Mouse (Mus musculus) liver, embryonic 13.5 days (tissue): ENCODE results near the gene Mif. TPM values are rescaled to one million over a fixed set of nuclear protein-coding genes. Genes with fewer than 3 reads are reported as not detected.

Source experiments
- ATAC-seq: fragments of 200-750 bp; cut with Nextera tagmentation; 2 replicates; pipeline ENCODE4 v1.8.0; 2017; ENCODE audit warnings: low read depth, mild to moderate bottlenecking, moderate number of reproducible peaks, moderate library complexity
- DNase-seq: peaks from one replicate; pipeline ENCODE4 v3.0.0; 2022
- H3K27ac ChIP-seq: fragments of 300-500 bp; sonication (generic); 2 replicates; pipeline ENCODE4 v1.5.1; 2015; ENCODE audit warnings: moderate library complexity, mild to moderate bottlenecking, inconsistent platforms
- H3K27me3 ChIP-seq: fragments of 300-500 bp; sonication (generic); 2 replicates; pipeline ENCODE4 v1.6.1; 2015; ENCODE audit warnings: mild to moderate bottlenecking, inconsistent platforms
- H3K36me3 ChIP-seq: fragments of 300-500 bp; sonication (generic); 2 replicates; pipeline ENCODE4 v1.6.1; 2015; ENCODE audit warnings: mild to moderate bottlenecking, inconsistent platforms
- H3K4me1 ChIP-seq: fragments of 300-500 bp; sonication (generic); replicated peaks from 2 replicates; pipeline ENCODE4 v1.6.1; 2015; ENCODE audit warnings: inconsistent platforms
- H3K4me2 ChIP-seq: fragments of 300-500 bp; sonication (generic); 2 replicates; pipeline ENCODE4 v1.6.1; 2015; ENCODE audit warnings: inconsistent platforms, mild to moderate bottlenecking, moderate library complexity
- H3K4me3 ChIP-seq: fragments of 300-500 bp; sonication (generic); replicated peaks from 2 replicates; pipeline ENCODE4 v1.5.1; 2015; ENCODE audit warnings: mild to moderate bottlenecking, inconsistent platforms
- H3K9ac ChIP-seq: fragments of 300-500 bp; sonication (generic); 2 replicates; pipeline ENCODE4 v1.6.1; 2015; ENCODE audit warnings: mild to moderate bottlenecking, inconsistent platforms
- H3K9me3 ChIP-seq: fragments of 300-500 bp; sonication (generic); replicated peaks from 2 replicates; pipeline ENCODE4 v1.6.1; 2016; ENCODE audit warnings: inconsistent platforms
- WGBS: fragments of 180-500 bp; shearing (Covaris S2); methylation state at CpG from one replicate; pipeline ENCODE4 v1.1.7; 2015; ENCODE audit not compliant: insufficient replicate concordance; 5-methylcytosine and 5-hydroxymethylcytosine counted together
- polyA plus RNA-seq: library from polyadenylated mRNA; unstranded; fragments of >200 nt; fragmentation: Nextera tagmentation; extraction: Ambion mirVana; gene quantifications from 2 replicates; pipeline ENCODE4 v1.2.1, GENCODE M21; 2015

Mif gene
- polyA plus RNA-seq, 1 experiment from 2014 or later: 1,047 TPM

DNA sequence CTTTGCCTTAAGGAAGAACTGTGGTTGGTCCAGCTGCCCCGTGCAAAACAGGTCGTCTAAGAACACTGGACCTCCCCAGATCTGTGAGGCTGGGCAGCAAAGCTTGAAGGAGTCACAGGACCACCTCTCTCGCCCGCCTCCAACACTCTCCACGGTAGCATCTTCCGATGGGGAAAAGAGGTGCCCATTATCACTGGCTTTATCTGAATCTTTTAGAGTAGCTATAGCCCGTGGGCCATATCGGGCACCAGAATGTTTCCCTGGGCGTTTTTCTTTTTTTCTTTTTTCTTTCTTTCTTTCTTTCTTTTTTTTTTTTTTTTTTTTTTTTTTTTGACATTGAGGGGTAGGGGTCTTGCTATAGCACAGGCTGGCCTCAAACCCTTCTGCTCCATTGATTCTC lies 25.3 kb downstream of the Mif start:
- WGBS: 4% methylated on average over 9 of the region's 9 CpGs
- DNase-seq: no peak
- H3K27ac ChIP-seq: peak overlapping the region; percentile 86
- no peaks in the 10 kb centered on the region for H3K9me3 ChIP-seq
- no peak for ATAC-seq
- peak overlapping the region; percentile 67 for H3K4me3 ChIP-seq
- H3K4me2 ChIP-seq: peak overlapping the region; percentile 80
- peak overlapping the region; percentile 79 for H3K9ac ChIP-seq
- H3K27me3 ChIP-seq: peaks cover 21% of the 10 kb centered on the region
- no peaks in the 10 kb centered on the region for H3K36me3 ChIP-seq
- peaks cover 60% of the 10 kb centered on the region for H3K4me1 ChIP-seq

DNA sequence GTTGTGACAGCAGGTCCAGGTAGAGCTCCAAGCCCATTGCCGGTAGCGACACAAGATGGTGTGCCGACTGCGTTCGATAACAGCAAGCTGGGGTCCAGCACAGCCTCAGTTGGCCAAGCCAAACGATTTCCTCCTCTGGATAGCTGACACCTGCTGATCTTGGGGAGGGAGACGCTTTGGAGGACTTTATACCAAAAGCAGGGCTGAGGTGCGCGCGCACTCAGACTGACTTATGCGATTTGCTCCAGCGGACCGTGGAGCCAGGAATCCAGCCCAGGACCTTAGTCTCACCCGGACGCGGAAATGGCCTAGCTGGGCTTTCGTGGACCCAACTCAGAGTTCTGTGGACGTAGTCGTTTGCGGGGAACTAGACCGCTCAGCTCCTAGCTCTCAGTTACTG lies 25.8 kb downstream of the Mif start:
- WGBS: 1% methylated on average over 21 of the region's 21 CpGs
- peaks cover 60% of the 10 kb centered on the region for H3K4me1 ChIP-seq
- peaks cover 21% of the 10 kb centered on the region for H3K27me3 ChIP-seq
- peak overlapping the region; percentile 86 for H3K27ac ChIP-seq
- H3K9ac ChIP-seq: peak overlapping the region; percentile 79
- H3K4me2 ChIP-seq: peak overlapping the region; percentile 80
- no peaks in the 10 kb centered on the region for H3K36me3 ChIP-seq
- ATAC-seq (peak; percentile 11; the same call in 1 of the 2 replicates), DNase-seq (peak; percentile 63)
- peak overlapping the region; percentile 67 for H3K4me3 ChIP-seq
- H3K9me3 ChIP-seq: no peaks in the 10 kb centered on the region

GRCm38 (mm10) chr10:75833456-75834080 lies 26.5 kb downstream of the Mif start:
- Histone ChIP-seq H3K4me2 (peak overlapping the region; percentile 80), H3K9me3 (no peaks in the 10 kb centered on the region), H3K27me3 (peaks cover 21% of the 10 kb centered on the region), H3K36me3 (no peaks in the 10 kb centered on the region), H3K4me3 (peak overlapping the region; percentile 67), H3K4me1 (peaks cover 58% of the 10 kb centered on the region), H3K27ac (peak overlapping the region; percentile 86), H3K9ac (peak overlapping the region; percentile 79)
- DNase-seq: no peak
- ATAC-seq: no peak
- WGBS: 12% methylated on average over 21 of the region's 21 CpGs

- Histone ChIP-seq H3K36me3 (no peaks in the 10 kb centered on the region), H3K9me3 (no peaks in the 10 kb centered on the region), H3K9ac (no peak overlapping the region), H3K4me1 (peaks cover 46% of the 10 kb centered on the region), H3K4me3 (no peak overlapping the region), H3K27me3 (peaks cover 21% of the 10 kb centered on the region), H3K4me2 (peak overlapping the region; percentile 80; the same call in 1 of the 2 replicates), H3K27ac (no peak overlapping the region)
- WGBS: 49% methylated on average over 13 of the region's 13 CpGs
- peak; percentile 46 for DNase-seq
- no peak for ATAC-seq
Observed at GRCm38 (mm10) chr10:75832272-75832895, 27.7 kb downstream of the Mif start.

DNA sequence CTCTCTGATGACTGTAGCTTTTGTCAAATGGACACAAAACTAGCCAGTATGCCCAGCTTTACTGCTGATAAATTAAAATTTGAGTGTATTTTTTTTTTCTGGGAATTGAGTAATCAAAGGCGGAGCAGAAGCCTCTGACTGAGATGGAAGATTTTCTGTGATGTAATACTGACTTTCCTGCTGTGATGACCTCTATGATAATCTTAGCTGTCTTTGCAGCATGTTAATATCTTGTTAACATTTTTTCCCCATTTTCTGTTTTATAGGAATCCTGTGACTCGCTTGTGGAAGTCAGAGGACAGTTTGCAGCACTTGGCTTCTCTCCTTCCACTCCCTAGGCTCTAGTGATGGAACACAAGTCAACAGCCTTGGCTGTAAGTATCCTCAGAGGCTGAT lies 29.8 kb downstream of the Mif start:
- ATAC-seq (no peak), DNase-seq (no peak)
- Histone ChIP-seq H3K4me3 (no peak overlapping the region), H3K36me3 (no peaks in the 10 kb centered on the region), H3K9ac (no peak overlapping the region), H3K4me1 (peaks cover 28% of the 10 kb centered on the region), H3K9me3 (no peaks in the 10 kb centered on the region), H3K27ac (no peak overlapping the region), H3K4me2 (no peak overlapping the region), H3K27me3 (peaks cover 21% of the 10 kb centered on the region)
- 73% methylated on average over 2 of the region's 2 CpGs for WGBS

GRCm38 (mm10) chr10:75829529-75830274 lies 30.3 kb downstream of the Mif start:
- Histone ChIP-seq H3K36me3 (no peaks in the 10 kb centered on the region), H3K9me3 (no peaks in the 10 kb centered on the region), H3K27ac (no peak overlapping the region), H3K9ac (no peak overlapping the region), H3K27me3 (peaks cover 21% of the 10 kb centered on the region), H3K4me3 (no peak overlapping the region), H3K4me2 (no peak overlapping the region), H3K4me1 (peaks cover 22% of the 10 kb centered on the region)
- ATAC-seq (no peak), DNase-seq (no peak)
- 42% methylated on average over 2 of the region's 2 CpGs for WGBS

DNA sequence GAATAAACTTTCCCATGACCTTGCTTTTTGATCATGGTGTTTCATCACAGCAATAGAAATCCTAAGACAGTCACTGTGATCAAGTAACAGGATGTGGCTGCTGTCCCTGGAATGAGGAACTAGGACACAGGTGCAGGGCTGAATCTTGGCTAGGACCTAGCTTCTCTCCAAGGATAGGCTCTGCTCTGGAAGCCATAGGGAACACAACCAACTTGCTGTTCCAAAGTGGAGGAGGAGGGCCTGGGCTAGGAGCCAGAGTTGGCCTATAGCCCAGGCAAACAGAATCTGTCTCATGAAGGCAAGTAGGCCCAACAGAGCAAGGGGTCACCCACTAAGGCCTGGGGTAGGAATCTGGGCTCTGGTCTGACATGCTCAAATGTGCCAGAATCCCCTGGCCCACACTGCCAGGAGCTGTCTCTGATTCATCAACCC lies 31.5 kb downstream of the Mif start:
- Histone ChIP-seq H3K4me1 (peaks cover 10% of the 10 kb centered on the region), H3K4me3 (no peak overlapping the region), H3K9ac (no peak overlapping the region), H3K27me3 (peaks cover 10% of the 10 kb centered on the region; the same call in 1 of the 2 replicates), H3K9me3 (no peaks in the 10 kb centered on the region), H3K27ac (no peak overlapping the region), H3K4me2 (no peak overlapping the region), H3K36me3 (no peaks in the 10 kb centered on the region)
- no peak for ATAC-seq
- no peak for DNase-seq

GRCm38 (mm10) chr10:75827668-75828360 lies 32.2 kb downstream of the Mif start:
- Histone ChIP-seq H3K36me3 (no peaks in the 10 kb centered on the region), H3K9me3 (no peaks in the 10 kb centered on the region), H3K4me1 (peaks cover 5% of the 10 kb centered on the region; the same call in 1 of the 2 replicates), H3K27ac (no peak overlapping the region), H3K9ac (no peak overlapping the region), H3K4me2 (no peak overlapping the region), H3K4me3 (no peak overlapping the region), H3K27me3 (0 out of 2 replicates have a peak, but pooled peaks cover 6% of the 10 kb centered on the region)
- no peak for ATAC-seq
- no peak for DNase-seq
- 85% methylated on average over 4 of the region's 4 CpGs for WGBS

- DNase-seq (no peak), ATAC-seq (no peak)
- WGBS: 49% methylated on average over 4 of the region's 4 CpGs
- H3K4me1 ChIP-seq: no peaks in the 10 kb centered on the region
- H3K27ac ChIP-seq: no peak overlapping the region
- no peak overlapping the region for H3K4me2 ChIP-seq
- no peaks in the 10 kb centered on the region for H3K9me3 ChIP-seq
- no peaks in the 10 kb centered on the region for H3K27me3 ChIP-seq
- no peak overlapping the region for H3K9ac ChIP-seq
- H3K4me3 ChIP-seq: no peak overlapping the region
- no peaks in the 10 kb centered on the region for H3K36me3 ChIP-seq
Observed at GRCm38 (mm10) chr10:75824530-75824929, 35.5 kb downstream of the Mif start.

- H3K4me1 ChIP-seq: no peaks in the 10 kb centered on the region
Observed at GRCm38 (mm10) chr10:75823782-75824181, 36.3 kb downstream of the Mif start.

DNA sequence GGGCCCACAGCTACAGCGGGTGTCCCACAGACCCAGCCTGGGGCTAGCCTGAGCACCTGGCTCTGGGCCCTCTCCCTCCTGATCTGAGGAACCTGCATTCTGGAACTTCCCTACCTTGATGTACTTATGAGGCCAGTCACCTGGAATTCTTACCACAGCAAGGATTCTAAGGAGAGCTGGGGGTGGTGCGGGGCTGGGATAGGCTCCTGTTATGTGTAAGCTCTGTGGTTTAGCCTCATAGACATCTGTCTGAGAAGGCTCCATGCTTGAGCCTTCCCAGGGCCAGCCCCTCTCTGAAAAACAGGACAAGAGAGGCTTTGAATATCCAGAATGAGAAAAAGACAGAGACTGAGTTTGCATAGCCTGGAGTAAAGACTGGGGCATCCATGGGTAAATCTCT lies 37.6 kb downstream of the Mif start, which contains the start of gene Gstt4:
Gene Gstt4 (minus strand): TSS at position 101 of the 400 bp plus-strand sequence.
- no peaks in the 10 kb centered on the region for H3K9me3 ChIP-seq
- WGBS: 85% methylated on average over 2 of the region's 2 CpGs
- no peak within 1 kb of the TSS for H3K4me3 ChIP-seq
- no peak within 1 kb of the TSS for H3K4me2 ChIP-seq
- DNase-seq (no peak), ATAC-seq (no peak)
- no peaks in the 10 kb centered on the region for H3K36me3 ChIP-seq
- H3K9ac ChIP-seq: no peak within 1 kb of the TSS
- no peaks in the 10 kb centered on the region for H3K4me1 ChIP-seq
- no peaks in the 10 kb centered on the region; the same call in 1 of the 2 replicates for H3K27me3 ChIP-seq
- no peak within 1 kb of the TSS for H3K27ac ChIP-seq

More at GRCm38 (mm10) chr10:75823782-75824181, 36.3 kb downstream of the Mif start:
- ATAC-seq: no peak
- no peaks in the 10 kb centered on the region for H3K9me3 ChIP-seq
- no peaks in the 10 kb centered on the region for H3K36me3 ChIP-seq
- H3K27ac ChIP-seq: no peak overlapping the region
- no peak for DNase-seq
- H3K4me2 ChIP-seq: no peak overlapping the region
- no peak overlapping the region for H3K9ac ChIP-seq
- WGBS: 44% methylated on average over 1 of the region's 1 CpGs
- H3K27me3 ChIP-seq: no peaks in the 10 kb centered on the region
- H3K4me3 ChIP-seq: no peak overlapping the region
